Mouse (Mus musculus): Measurements from ENCODE around the gene Car5a. TPM values are rescaled to one million over a fixed set of nuclear protein-coding genes. Genes with fewer than 3 reads are reported as not detected.

Car5a gene
- total RNA-seq, 1 experiment, result 0.18 TPM

GRCm38 (mm10) chr8:121921582-121921981 lies 23.1 kb downstream of the Car5a start:
- TF ChIP-seq ZNF384 (IDR thresholded peaks at IDR 0.05; ENCODE audit: low read depth, low read length), result no peak
- in situ Hi-C loops (cut with MboI; ENCODE audit: low sequenced_read_pairs in 2 of 2, unreplicated experiment in 2 of 2), result no loop called here
- no peak overlapping the region for H3K4me3 ChIP-seq (ENCODE audit: insufficient read depth in 1 of 2, low read depth in 1 of 2, low read length in 2 of 2, poor library complexity in 1 of 2, severe bottlenecking in 1 of 2)
- no peaks in the 10 kb centered on the region for H3K36me3 ChIP-seq (ENCODE audit: control insufficient read depth, insufficient read depth, low read length, poor library complexity, severe bottlenecking)
- no peak overlapping the region for H3K27ac ChIP-seq (ENCODE audit: insufficient read depth, low read depth, low read length, poor library complexity, severe bottlenecking)
- no peaks in the 10 kb centered on the region for H3K9me3 ChIP-seq (ENCODE audit: control insufficient read depth, insufficient read depth, low read depth, low read length)
- H3K4me1 ChIP-seq (ENCODE audit: control insufficient read depth in 2 of 2, insufficient read depth in 2 of 2, low read length in 2 of 2, poor library complexity in 1 of 2), result peaks cover 1 to 6% of the 10 kb centered on the region in 2 experiments; a peak in 1 of 4 replicates
- DNase-seq (ENCODE audit: low read depth, low spot score), result no peak
- H3K9ac ChIP-seq (ENCODE audit: insufficient read depth, low read depth, low read length, poor library complexity, severe bottlenecking), result no peak overlapping the region

- H3K9me3 ChIP-seq (ENCODE audit: control insufficient read depth, insufficient read depth, low read depth, low read length), result no peaks in the 10 kb centered on the region
- peaks cover 1 to 5% of the 10 kb centered on the region in 2 experiments; a peak in 1 of 4 replicates for H3K4me1 ChIP-seq (ENCODE audit: control insufficient read depth in 2 of 2, insufficient read depth in 2 of 2, low read length in 2 of 2, poor library complexity in 1 of 2)
- TF ChIP-seq MAFK (IDR thresholded peaks at IDR 0.05; ENCODE audit: insufficient read depth, low read depth, low read length), result no peak
- TF ChIP-seq ZC3H11A (IDR thresholded peaks at IDR 0.05; ENCODE audit: borderline replicate concordance, low read depth, low read length), result no peak
- TF ChIP-seq CHD2 (IDR thresholded peaks at IDR 0.05; ENCODE audit: low read depth, low read length), result no peak
- no peak for TF ChIP-seq ZNF384 (IDR thresholded peaks at IDR 0.05; ENCODE audit: low read depth, low read length)
- TF ChIP-seq HCFC1 (IDR thresholded peaks at IDR 0.05; ENCODE audit: borderline replicate concordance, insufficient read depth, low read length), result no peak
- no peak overlapping the region for H3K4me3 ChIP-seq (ENCODE audit: insufficient read depth in 1 of 2, low read depth in 1 of 2, low read length in 2 of 2, poor library complexity in 1 of 2, severe bottlenecking in 1 of 2)
- H3K9ac ChIP-seq (ENCODE audit: insufficient read depth, low read depth, low read length, poor library complexity, severe bottlenecking), result no peak overlapping the region
- H3K36me3 ChIP-seq (ENCODE audit: control insufficient read depth, insufficient read depth, low read length, poor library complexity, severe bottlenecking), result no peaks in the 10 kb centered on the region
- in situ Hi-C loops (cut with MboI; ENCODE audit: low sequenced_read_pairs in 2 of 2, unreplicated experiment in 2 of 2), result loop anchor here in 1 of 2 experiments (10.0 kb wide), 1 partner anchor 65 kb away; no protein-coding TSS in a partner anchor
- no peak overlapping the region for H3K27ac ChIP-seq (ENCODE audit: insufficient read depth, low read depth, low read length, poor library complexity, severe bottlenecking)
- no peak for DNase-seq (ENCODE audit: low read depth, low spot score)
Measured at GRCm38 (mm10) chr8:121919731-121920130, 25.0 kb downstream of the Car5a start.

- peaks cover 1 to 4% of the 10 kb centered on the region in 2 experiments; a peak in 1 of 4 replicates for H3K4me1 ChIP-seq (ENCODE audit: control insufficient read depth in 2 of 2, insufficient read depth in 2 of 2, low read length in 2 of 2, poor library complexity in 1 of 2)
- no peak for TF ChIP-seq HCFC1 (IDR thresholded peaks at IDR 0.05; ENCODE audit: borderline replicate concordance, insufficient read depth, low read length)
- no peak for TF ChIP-seq ZNF384 (IDR thresholded peaks at IDR 0.05; ENCODE audit: low read depth, low read length)
- TF ChIP-seq ZC3H11A (IDR thresholded peaks at IDR 0.05; ENCODE audit: borderline replicate concordance, low read depth, low read length), result no peak
- no peak for TF ChIP-seq CHD2 (IDR thresholded peaks at IDR 0.05; ENCODE audit: low read depth, low read length)
- TF ChIP-seq MAFK (IDR thresholded peaks at IDR 0.05; ENCODE audit: insufficient read depth, low read depth, low read length), result no peak
- H3K36me3 ChIP-seq (ENCODE audit: control insufficient read depth, insufficient read depth, low read length, poor library complexity, severe bottlenecking), result no peaks in the 10 kb centered on the region
- DNase-seq (ENCODE audit: low read depth, low spot score), result no peak
- H3K4me3 ChIP-seq (ENCODE audit: insufficient read depth in 1 of 2, low read depth in 1 of 2, low read length in 2 of 2, poor library complexity in 1 of 2, severe bottlenecking in 1 of 2), result no peak overlapping the region
- in situ Hi-C loops (cut with MboI; ENCODE audit: low sequenced_read_pairs in 2 of 2, unreplicated experiment in 2 of 2), result loop anchor here in 1 of 2 experiments (10.0 kb wide), 1 partner anchor 64 kb away; no protein-coding TSS in a partner anchor
- H3K9ac ChIP-seq (ENCODE audit: insufficient read depth, low read depth, low read length, poor library complexity, severe bottlenecking), result no peak overlapping the region
- H3K27ac ChIP-seq (ENCODE audit: insufficient read depth, low read depth, low read length, poor library complexity, severe bottlenecking), result no peak overlapping the region
- no peaks in the 10 kb centered on the region for H3K9me3 ChIP-seq (ENCODE audit: control insufficient read depth, insufficient read depth, low read depth, low read length)
Measured at GRCm38 (mm10) chr8:121919158-121919557, 25.5 kb downstream of the Car5a start.

GRCm38 (mm10) chr8:121913378-121913777 lies 31.3 kb downstream of the Car5a start:
- no peak overlapping the region for H3K27ac ChIP-seq (ENCODE audit: insufficient read depth, low read depth, low read length, poor library complexity, severe bottlenecking)
- H3K36me3 ChIP-seq (ENCODE audit: control insufficient read depth, insufficient read depth, low read length, poor library complexity, severe bottlenecking), result no peaks in the 10 kb centered on the region
- in situ Hi-C loops (cut with MboI; ENCODE audit: low sequenced_read_pairs in 2 of 2, unreplicated experiment in 2 of 2), result loop anchor here in 1 of 2 experiments (10.0 kb wide), 1 partner anchor 59 kb away; no protein-coding TSS in a partner anchor
- H3K9ac ChIP-seq (ENCODE audit: insufficient read depth, low read depth, low read length, poor library complexity, severe bottlenecking), result no peak overlapping the region
- no peak overlapping the region for H3K4me3 ChIP-seq (ENCODE audit: insufficient read depth in 1 of 2, low read depth in 1 of 2, low read length in 2 of 2, poor library complexity in 1 of 2, severe bottlenecking in 1 of 2)
- H3K9me3 ChIP-seq (ENCODE audit: control insufficient read depth, insufficient read depth, low read depth, low read length), result no peaks in the 10 kb centered on the region
- TF ChIP-seq ZC3H11A (IDR thresholded peaks at IDR 0.05; ENCODE audit: borderline replicate concordance, low read depth, low read length), result no peak
- DNase-seq (ENCODE audit: low read depth, low spot score), result no peak
- H3K4me1 ChIP-seq (ENCODE audit: control insufficient read depth in 2 of 2, insufficient read depth in 2 of 2, low read length in 2 of 2, poor library complexity in 1 of 2), result peaks cover 0 to 7% of the 10 kb centered on the region in 2 experiments; a peak in 1 of 4 replicates

- Histone ChIP-seq H3K4me1 (ENCODE audit: control insufficient read depth in 2 of 2, insufficient read depth in 2 of 2, low read length in 2 of 2, poor library complexity in 1 of 2) (peaks cover 2 to 7% of the 10 kb centered on the region in 2 experiments; a peak in 1 of 4 replicates), H3K27ac (ENCODE audit: insufficient read depth, low read depth, low read length, poor library complexity, severe bottlenecking) (no peak overlapping the region), H3K4me3 (ENCODE audit: insufficient read depth in 1 of 2, low read depth in 1 of 2, low read length in 2 of 2, poor library complexity in 1 of 2, severe bottlenecking in 1 of 2) (no peak overlapping the region), H3K9ac (ENCODE audit: insufficient read depth, low read depth, low read length, poor library complexity, severe bottlenecking) (no peak overlapping the region), H3K36me3 (ENCODE audit: control insufficient read depth, insufficient read depth, low read length, poor library complexity, severe bottlenecking) (no peaks in the 10 kb centered on the region), H3K9me3 (ENCODE audit: control insufficient read depth, insufficient read depth, low read depth, low read length) (no peaks in the 10 kb centered on the region)
- DNase-seq (ENCODE audit: low read depth, low spot score), result no peak
- in situ Hi-C loops (cut with MboI; ENCODE audit: low sequenced_read_pairs in 2 of 2, unreplicated experiment in 2 of 2), result loop anchor here in 1 of 2 experiments (10.0 kb wide), 1 partner anchor 58 kb away; no protein-coding TSS in a partner anchor
- TF ChIP-seq CHD2 (IDR thresholded peaks at IDR 0.05; ENCODE audit: low read depth, low read length), result no peak
- no peak for TF ChIP-seq ZC3H11A (IDR thresholded peaks at IDR 0.05; ENCODE audit: borderline replicate concordance, low read depth, low read length)
Measured at GRCm38 (mm10) chr8:121912831-121913230, 31.9 kb downstream of the Car5a start.
